Mouse (Mus musculus) limb, embryonic 15.5 days (tissue): Measurements from ENCODE around the gene Ptpn1. TPM values are rescaled to one million over a fixed set of nuclear protein-coding genes. Genes with fewer than 3 reads are reported as not detected.

Experiments used
- ATAC-seq: fragments of 200-750 bp; cut with Nextera tagmentation; 2 replicates; pipeline ENCODE4 v1.8.0; 2017; ENCODE audit warnings: low read depth, moderate TSS enrichment; ENCODE audit not compliant: insufficient number of reproducible peaks, low FRiP score, low TSS enrichment
- H3K27ac ChIP-seq: fragments of 300-500 bp; sonication (generic); 2 replicates; pipeline ENCODE4 v1.5.1; 2015; ENCODE audit warnings: moderate library complexity, mild to moderate bottlenecking, inconsistent platforms
- H3K27me3 ChIP-seq: fragments of 300-500 bp; sonication (generic); 2 replicates; pipeline ENCODE4 v1.6.1; 2015; ENCODE audit warnings: inconsistent platforms
- H3K36me3 ChIP-seq: fragments of 300-500 bp; sonication (generic); 2 replicates; pipeline ENCODE4 v1.6.1; 2015; ENCODE audit warnings: inconsistent platforms
- H3K4me1 ChIP-seq: fragments of 300-500 bp; sonication (generic); 2 replicates; pipeline ENCODE4 v1.6.1; 2015; ENCODE audit warnings: inconsistent platforms
- H3K4me2 ChIP-seq: fragments of 300-500 bp; sonication (generic); 2 replicates; pipeline ENCODE4 v1.6.1; 2015; ENCODE audit warnings: mild to moderate bottlenecking, inconsistent platforms
- H3K4me3 ChIP-seq: fragments of 300-500 bp; sonication (generic); 2 replicates; pipeline ENCODE4 v1.5.1; 2015; ENCODE audit warnings: mild to moderate bottlenecking, inconsistent platforms
- H3K9ac ChIP-seq: fragments of 300-500 bp; sonication (generic); 2 replicates; pipeline ENCODE4 v1.6.1; 2015; ENCODE audit warnings: inconsistent platforms
- H3K9me3 ChIP-seq: fragments of 300-500 bp; sonication (generic); 2 replicates; pipeline ENCODE4 v1.6.1; 2016; ENCODE audit warnings: inconsistent platforms
- WGBS: fragments of 180-500 bp; shearing (Covaris S2); methylation state at CpG from one replicate; pipeline ENCODE4 v1.1.7; 2015; 5-methylcytosine and 5-hydroxymethylcytosine counted together
- polyA plus RNA-seq: library from polyadenylated mRNA; unstranded; fragments of >200 nt; fragmentation: Nextera tagmentation; extraction: Ambion mirVana; gene quantifications from 2 replicates; pipeline ENCODE4 v1.2.1, GENCODE M21; 2015

Ptpn1 gene
- polyA plus RNA-seq, 1 experiment from 2014 or later = 50.2 TPM

GRCm38 (mm10) chr2:167984946-167985345 lies 53.1 kb downstream of the Ptpn1 start:
- peaks cover 31% of the 10 kb centered on the region for H3K4me1 ChIP-seq
- 37% methylated on average over 3 of the region's 3 CpGs for WGBS
- no peak overlapping the region for H3K27ac ChIP-seq
- H3K27me3 ChIP-seq = no peaks in the 10 kb centered on the region
- H3K9ac ChIP-seq = no peak overlapping the region
- no peak overlapping the region for H3K4me3 ChIP-seq
- no peaks in the 10 kb centered on the region for H3K9me3 ChIP-seq
- H3K36me3 ChIP-seq = peaks cover 13% of the 10 kb centered on the region
- no peak for ATAC-seq
- H3K4me2 ChIP-seq = no peak overlapping the region

DNA sequence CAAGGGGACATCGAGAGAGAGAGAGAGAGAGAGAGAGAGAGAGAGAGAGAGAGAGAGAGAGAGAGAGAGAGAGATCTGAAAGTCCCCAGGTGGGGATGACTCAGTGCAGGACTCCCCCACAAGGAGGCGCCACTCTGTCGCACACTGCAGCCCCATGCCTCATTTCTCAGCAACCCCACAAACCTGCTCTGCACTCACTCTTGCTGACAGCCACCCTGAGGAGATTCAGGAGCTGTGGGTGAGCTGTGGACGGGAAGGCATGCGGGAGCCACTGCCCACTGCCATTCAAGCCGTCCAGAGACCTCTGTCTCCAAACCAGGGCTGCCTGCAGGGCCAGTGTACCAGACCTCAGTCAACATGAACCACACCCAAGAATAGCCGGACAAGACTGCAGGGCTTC lies 54.9 kb downstream of the Ptpn1 start:
- H3K4me1 ChIP-seq = peaks cover 37% of the 10 kb centered on the region
- no peak overlapping the region for H3K27ac ChIP-seq
- WGBS = 23% methylated on average over 7 of the region's 7 CpGs
- peaks cover 3% of the 10 kb centered on the region; the same call in 1 of the 2 replicates for H3K36me3 ChIP-seq
- 0 out of 2 replicates have a peak overlapping the region, but pooled peaks have one; percentile 0 for H3K4me2 ChIP-seq
- H3K4me3 ChIP-seq = no peak overlapping the region
- H3K9ac ChIP-seq = no peak overlapping the region
- H3K9me3 ChIP-seq = no peaks in the 10 kb centered on the region
- H3K27me3 ChIP-seq = no peaks in the 10 kb centered on the region
- no peak for ATAC-seq

- Histone ChIP-seq H3K9ac (no peak overlapping the region), H3K27me3 (no peaks in the 10 kb centered on the region), H3K4me2 (no peak overlapping the region), H3K36me3 (0 out of 2 replicates have a peak, but pooled peaks cover 5% of the 10 kb centered on the region), H3K4me3 (no peak overlapping the region), H3K9me3 (no peaks in the 10 kb centered on the region), H3K4me1 (peaks cover 37% of the 10 kb centered on the region), H3K27ac (no peak overlapping the region)
- ATAC-seq = no peak
- 55% methylated on average over 12 of the region's 12 CpGs for WGBS
Measured at GRCm38 (mm10) chr2:167987640-167988039, 55.8 kb downstream of the Ptpn1 start.

DNA sequence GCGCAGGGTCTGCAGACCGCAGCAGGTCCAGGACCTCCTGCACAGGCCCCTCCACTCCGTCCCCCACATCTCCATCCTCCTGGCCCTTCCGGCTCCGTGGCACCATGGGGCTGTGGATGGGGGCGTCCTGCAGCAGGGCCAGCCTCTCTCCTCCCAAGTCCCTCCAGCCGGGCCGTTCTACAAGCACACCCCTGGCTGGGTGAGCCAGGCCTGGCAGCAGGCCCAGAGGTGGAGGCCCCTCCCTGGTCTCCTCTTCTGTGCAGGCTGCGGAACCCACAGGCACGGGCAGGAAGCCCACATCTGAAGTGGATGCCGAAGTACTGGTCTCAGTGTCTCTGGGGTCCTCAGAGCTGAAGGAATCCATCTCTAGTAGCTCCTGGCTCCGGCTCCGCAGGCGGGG lies 57.5 kb downstream of the Ptpn1 start:
- Histone ChIP-seq H3K4me2 (peak overlapping the region; percentile 41), H3K36me3 (0 out of 2 replicates have a peak, but pooled peaks cover 5% of the 10 kb centered on the region), H3K4me3 (peak overlapping the region; percentile 15), H3K9me3 (no peaks in the 10 kb centered on the region), H3K9ac (no peak overlapping the region), H3K27ac (peak overlapping the region; percentile 80), H3K27me3 (no peaks in the 10 kb centered on the region), H3K4me1 (peaks cover 41% of the 10 kb centered on the region)
- peak; percentile 73 for ATAC-seq
- 33% methylated on average over 14 of the region's 14 CpGs for WGBS

DNA sequence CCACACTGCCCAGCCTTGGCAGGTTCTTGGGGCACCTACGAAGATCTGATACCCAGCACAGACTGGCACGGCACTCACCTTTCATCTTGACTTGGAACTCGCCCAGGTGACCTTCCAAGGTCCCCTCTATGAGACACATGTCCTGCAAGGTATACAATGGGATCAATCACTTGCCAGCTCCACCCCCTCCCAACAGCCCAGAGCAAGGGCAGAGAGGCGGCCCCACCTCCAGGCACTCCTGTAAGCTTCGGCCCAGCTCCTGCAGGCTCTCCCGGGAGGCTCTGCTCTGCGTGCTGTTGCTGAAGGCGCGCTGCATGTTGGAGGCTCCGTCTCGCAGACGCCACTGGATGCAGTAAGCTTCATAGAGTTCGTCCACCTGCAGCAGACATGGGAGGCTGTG lies 61.4 kb downstream of the Ptpn1 start:
- H3K27me3 ChIP-seq = peaks cover 4% of the 10 kb centered on the region; the same call in 1 of the 2 replicates

GRCm38 (mm10) chr2:167995870-167996635 lies 64.2 kb downstream of the Ptpn1 start:
- Histone ChIP-seq H3K9me3 (no peaks in the 10 kb centered on the region), H3K36me3 (peaks cover 14% of the 10 kb centered on the region; the same call in 1 of the 2 replicates), H3K9ac (no peak overlapping the region), H3K4me2 (no peak overlapping the region), H3K4me3 (no peak overlapping the region), H3K27ac (no peak overlapping the region), H3K4me1 (0 out of 2 replicates have a peak, but pooled peaks cover 4% of the 10 kb centered on the region), H3K27me3 (peaks cover 4% of the 10 kb centered on the region; the same call in 1 of the 2 replicates)
- WGBS = 56% methylated on average over 19 of the region's 19 CpGs
- no peak for ATAC-seq

More for the DNA sequence above, 61.4 kb downstream of the Ptpn1 start:
- no peak for ATAC-seq
- no peak overlapping the region for H3K9ac ChIP-seq
- H3K36me3 ChIP-seq = 0 out of 2 replicates have a peak, but pooled peaks cover 5% of the 10 kb centered on the region
- 56% methylated on average over 13 of the region's 13 CpGs for WGBS
- H3K4me1 ChIP-seq = peaks cover 27% of the 10 kb centered on the region
- H3K4me3 ChIP-seq = no peak overlapping the region
- H3K4me2 ChIP-seq = no peak overlapping the region
- no peaks in the 10 kb centered on the region for H3K9me3 ChIP-seq
- no peak overlapping the region for H3K27ac ChIP-seq

- 54% methylated on average over 8 of the region's 8 CpGs for WGBS
- no peak overlapping the region for H3K4me2 ChIP-seq
- H3K9me3 ChIP-seq = no peaks in the 10 kb centered on the region
- H3K36me3 ChIP-seq = peaks cover 17% of the 10 kb centered on the region; the same call in 1 of the 2 replicates
- H3K27me3 ChIP-seq = peaks cover 4% of the 10 kb centered on the region; the same call in 1 of the 2 replicates
- no peak overlapping the region for H3K4me3 ChIP-seq
- H3K9ac ChIP-seq = no peak overlapping the region
- ATAC-seq = no peak
- no peak overlapping the region for H3K27ac ChIP-seq
- H3K4me1 ChIP-seq = 0 out of 2 replicates have a peak, but pooled peaks cover 4% of the 10 kb centered on the region
Measured at GRCm38 (mm10) chr2:167996672-167997215, 64.9 kb downstream of the Ptpn1 start.

GRCm38 (mm10) chr2:167997562-167997961 lies 65.7 kb downstream of the Ptpn1 start:
- Histone ChIP-seq H3K4me3 (no peak overlapping the region), H3K4me2 (no peak overlapping the region), H3K9ac (no peak overlapping the region), H3K27me3 (peaks cover 4% of the 10 kb centered on the region; the same call in 1 of the 2 replicates), H3K9me3 (no peaks in the 10 kb centered on the region), H3K4me1 (0 out of 2 replicates have a peak, but pooled peaks cover 8% of the 10 kb centered on the region), H3K36me3 (peaks cover 16% of the 10 kb centered on the region; the same call in 1 of the 2 replicates), H3K27ac (no peak overlapping the region)
- 66% methylated on average over 3 of the region's 3 CpGs for WGBS
- ATAC-seq = no peak

DNA sequence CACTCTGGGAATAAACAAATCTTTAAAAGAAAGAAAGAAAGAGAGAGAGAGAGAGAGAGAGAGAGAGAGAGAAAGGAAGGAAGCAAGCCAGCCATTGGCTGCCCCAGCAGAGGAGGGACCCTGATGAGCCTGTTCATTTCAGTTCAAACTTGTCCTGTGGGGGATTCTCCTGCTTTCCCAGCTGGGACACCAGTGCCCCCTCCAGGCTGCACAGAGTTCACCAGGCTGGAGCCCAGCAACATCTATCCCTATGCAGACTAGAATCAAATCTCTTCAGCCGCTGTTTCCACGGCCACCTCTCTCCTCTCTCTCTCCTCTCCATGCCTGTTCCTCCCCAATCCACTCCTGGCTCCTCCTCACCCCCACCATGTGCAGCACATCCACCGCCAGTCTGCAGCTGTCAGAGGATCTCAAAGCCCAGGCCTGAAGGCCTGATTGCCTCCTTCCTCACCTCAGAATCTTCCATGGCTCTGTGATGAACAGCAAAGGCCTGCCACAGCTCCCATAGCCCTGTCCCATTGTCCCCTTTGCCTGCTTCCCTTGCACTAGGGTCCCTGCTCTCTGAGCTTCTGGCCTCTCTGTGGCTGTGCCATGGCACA lies 67.4 kb downstream of the Ptpn1 start:
- 67% methylated on average over 3 of the region's 3 CpGs for WGBS
- H3K4me2 ChIP-seq = no peak overlapping the region

GRCm38 (mm10) chr2:168002188-168002587 lies 70.3 kb downstream of the Ptpn1 start:
- H3K4me2 ChIP-seq = no peak overlapping the region
- 52% methylated on average over 4 of the region's 4 CpGs for WGBS

More for the DNA sequence above, 67.4 kb downstream of the Ptpn1 start:
- Histone ChIP-seq H3K4me1 (peaks cover 14% of the 10 kb centered on the region; the same call in 1 of the 2 replicates), H3K27me3 (peaks cover 4% of the 10 kb centered on the region; the same call in 1 of the 2 replicates), H3K4me3 (no peak overlapping the region), H3K36me3 (peaks cover 13% of the 10 kb centered on the region; the same call in 1 of the 2 replicates), H3K27ac (no peak overlapping the region), H3K9me3 (no peaks in the 10 kb centered on the region), H3K9ac (no peak overlapping the region)
- no peak for ATAC-seq

DNA sequence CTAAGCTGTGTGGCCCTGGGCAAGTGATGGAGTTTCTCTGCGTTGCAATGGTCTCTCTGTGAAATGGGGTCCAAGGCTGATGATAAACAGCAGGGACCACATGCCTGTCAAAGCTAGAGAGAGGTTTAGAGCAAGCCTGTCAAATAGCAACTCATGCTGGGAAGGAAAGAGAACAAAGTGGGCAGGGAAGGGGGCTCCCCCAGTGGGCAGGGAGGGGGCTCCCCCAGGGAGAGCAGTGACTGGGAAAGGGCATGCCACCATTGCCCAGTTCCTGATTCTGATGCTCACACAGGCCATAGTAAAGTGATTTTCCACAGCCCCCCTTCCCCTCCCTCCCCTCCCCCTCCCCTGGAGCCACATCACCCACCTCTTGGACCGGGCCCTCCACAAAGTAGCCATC lies 71.0 kb downstream of the Ptpn1 start:
- no peak for ATAC-seq
- 71% methylated on average over 2 of the region's 2 CpGs for WGBS
- no peaks in the 10 kb centered on the region for H3K9me3 ChIP-seq

More at GRCm38 (mm10) chr2:168002188-168002587, 70.3 kb downstream of the Ptpn1 start:
- peaks cover 13% of the 10 kb centered on the region; the same call in 1 of the 2 replicates for H3K36me3 ChIP-seq
- peaks cover 14% of the 10 kb centered on the region; the same call in 1 of the 2 replicates for H3K4me1 ChIP-seq
- H3K9me3 ChIP-seq = no peaks in the 10 kb centered on the region
- H3K9ac ChIP-seq = no peak overlapping the region
- H3K27ac ChIP-seq = no peak overlapping the region
- no peak for ATAC-seq
- H3K27me3 ChIP-seq = no peaks in the 10 kb centered on the region
- no peak overlapping the region for H3K4me3 ChIP-seq

More for the DNA sequence above, 71.0 kb downstream of the Ptpn1 start:
- Histone ChIP-seq H3K9ac (no peak overlapping the region), H3K4me2 (no peak overlapping the region), H3K27ac (no peak overlapping the region), H3K36me3 (peaks cover 13% of the 10 kb centered on the region; the same call in 1 of the 2 replicates), H3K4me1 (peaks cover 14% of the 10 kb centered on the region; the same call in 1 of the 2 replicates), H3K4me3 (no peak overlapping the region), H3K27me3 (no peaks in the 10 kb centered on the region)
